Mouse (Mus musculus): ENCODE data around the gene A730061H03Rik.

- TF ChIP-seq CTCF (IDR thresholded peaks at IDR 0.05; ENCODE audit: low read depth, low read length) = no peak
- no peak for TF ChIP-seq POLR2A (IDR thresholded peaks at IDR 0.05; ENCODE audit: extremely low read depth, insufficient read depth, low read length)
Measured at GRCm38 (mm10) chr14:55598521-55599390, 38.5 kb upstream of the A730061H03Rik start.

Measured in liver, adult 2 months (tissue).